Mouse (Mus musculus) heart, embryonic 16.5 days (tissue): Measurements from ENCODE around the gene Gns. TPM values are rescaled to one million over a fixed set of nuclear protein-coding genes. Genes with fewer than 3 reads are reported as not detected.
A peak's percentile ranks its signal among the peaks of the same experiment; 100 is the strongest.

ENCODE experiments used
- ATAC-seq: fragments of 200-750 bp; cut with Nextera tagmentation; replicated peaks from 2 replicates; pipeline ENCODE4 v1.8.0; 2017; ENCODE audit warnings: moderate number of reproducible peaks; ENCODE audit not compliant: insufficient read depth, low FRiP score; ENCODE audit errors: extremely low read depth
- H3K27ac ChIP-seq: fragments of 300-500 bp; sonication (generic); 2 replicates; pipeline ENCODE4 v1.5.1; 2014; ENCODE audit warnings: mild to moderate bottlenecking, low read length, control low read depth, moderate library complexity
- H3K27me3 ChIP-seq: fragments of 300-500 bp; sonication (generic); 2 replicates; pipeline ENCODE4 v1.6.1; 2014; ENCODE audit warnings: low read length, mixed read lengths; ENCODE audit not compliant: control insufficient read depth, insufficient read depth
- H3K36me3 ChIP-seq: fragments of 300-500 bp; sonication (generic); 2 replicates; pipeline ENCODE4 v1.6.1; 2014; ENCODE audit not compliant: control insufficient read depth, insufficient read depth
- H3K4me1 ChIP-seq: fragments of 300-500 bp; sonication (generic); 2 replicates; pipeline ENCODE4 v1.6.1; 2014; ENCODE audit warnings: low read length, mixed read lengths; ENCODE audit not compliant: control insufficient read depth, insufficient read depth
- H3K4me2 ChIP-seq: fragments of 300-500 bp; sonication (generic); 2 replicates; pipeline ENCODE4 v1.6.1; 2014; ENCODE audit warnings: low read depth, mild to moderate bottlenecking, control low read depth, low read length
- H3K4me3 ChIP-seq: fragments of 300-500 bp; sonication (generic); 2 replicates; pipeline ENCODE4 v1.5.1; 2014; ENCODE audit warnings: mild to moderate bottlenecking, control low read depth, low read length
- H3K9ac ChIP-seq: fragments of 300-500 bp; sonication (generic); 2 replicates; pipeline ENCODE4 v1.6.1; 2014; ENCODE audit warnings: low read length, control low read depth
- H3K9me3 ChIP-seq: fragments of 300-500 bp; sonication (generic); replicated peaks from 2 replicates; pipeline ENCODE4 v1.6.1; 2016; ENCODE audit warnings: low read length; ENCODE audit not compliant: control insufficient read depth
- WGBS: fragments of 180-500 bp; shearing (Covaris S2); extraction: QIAGEN DNeasy Blood & Tissue Kit; methylation state at CpG from one replicate; pipeline ENCODE4 v1.1.7; 2014; 5-methylcytosine and 5-hydroxymethylcytosine counted together
- polyA plus RNA-seq: library from polyadenylated mRNA; unstranded; fragments of >200 nt; fragmentation: Nextera tagmentation; extraction: Ambion mirVana; gene quantifications from 2 replicates; pipeline ENCODE4 v1.2.1, GENCODE M21; 2015

The Gns gene
- polyA plus RNA-seq, 1 experiment from 2014 or later, result 29.0 TPM

- H3K9ac ChIP-seq, result no peak overlapping the region
- 0 out of 2 replicates have a peak, but pooled peaks cover under 1% of the 10 kb centered on the region for H3K36me3 ChIP-seq
- H3K27me3 ChIP-seq, result no peaks in the 10 kb centered on the region
- no peak for ATAC-seq
- H3K4me3 ChIP-seq, result no peak overlapping the region
- H3K27ac ChIP-seq, result 0 out of 2 replicates have a peak overlapping the region, but pooled peaks have one; percentile 11
- WGBS, result 81% methylated on average over 11 of the region's 11 CpGs
- no peak overlapping the region for H3K4me2 ChIP-seq
- H3K4me1 ChIP-seq, result peaks cover 63% of the 10 kb centered on the region
- no peaks in the 10 kb centered on the region for H3K9me3 ChIP-seq
Observed at GRCm38 (mm10) chr10:121421657-121422290, 56.9 kb downstream of the Gns start.

DNA sequence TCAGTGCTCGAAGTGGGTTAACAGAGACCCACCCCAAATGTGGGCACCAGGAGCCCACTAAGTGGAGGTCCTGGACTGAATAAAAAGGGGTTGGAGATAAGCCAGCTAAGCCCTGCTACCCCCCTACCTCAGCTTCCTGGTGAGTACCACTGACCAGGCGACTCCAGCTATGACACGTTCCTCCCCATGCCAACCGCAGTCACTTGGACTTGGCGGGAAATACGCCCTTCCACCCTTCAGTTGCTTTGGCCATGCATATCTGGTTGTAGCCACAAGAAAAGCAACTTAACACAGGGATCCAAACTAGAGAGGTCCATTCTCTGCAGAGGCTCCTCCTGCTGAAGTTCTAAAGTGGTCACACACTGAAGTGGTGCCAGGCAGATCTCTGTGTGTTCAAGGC is 57.4 kb downstream of the Gns start:
- Histone ChIP-seq H3K27me3 (no peaks in the 10 kb centered on the region), H3K36me3 (no peaks in the 10 kb centered on the region), H3K9me3 (no peaks in the 10 kb centered on the region), H3K4me3 (no peak overlapping the region), H3K4me1 (peaks cover 65% of the 10 kb centered on the region), H3K9ac (no peak overlapping the region), H3K4me2 (no peak overlapping the region), H3K27ac (no peak overlapping the region; the same call in 1 of the 2 replicates)
- ATAC-seq, result no peak
- WGBS, result 74% methylated on average over 6 of the region's 6 CpGs

GRCm38 (mm10) chr10:121423541-121424349 is 58.9 kb downstream of the Gns start:
- WGBS, result 66% methylated on average over 16 of the region's 16 CpGs
- no peaks in the 10 kb centered on the region for H3K9me3 ChIP-seq
- H3K4me2 ChIP-seq, result no peak overlapping the region
- peak overlapping the region; percentile 7 for H3K27ac ChIP-seq
- peaks cover 79% of the 10 kb centered on the region for H3K4me1 ChIP-seq
- H3K36me3 ChIP-seq, result no peaks in the 10 kb centered on the region
- no peak overlapping the region for H3K4me3 ChIP-seq
- H3K27me3 ChIP-seq, result no peaks in the 10 kb centered on the region
- ATAC-seq, result no peak
- H3K9ac ChIP-seq, result no peak overlapping the region; the same call in 1 of the 2 replicates

DNA sequence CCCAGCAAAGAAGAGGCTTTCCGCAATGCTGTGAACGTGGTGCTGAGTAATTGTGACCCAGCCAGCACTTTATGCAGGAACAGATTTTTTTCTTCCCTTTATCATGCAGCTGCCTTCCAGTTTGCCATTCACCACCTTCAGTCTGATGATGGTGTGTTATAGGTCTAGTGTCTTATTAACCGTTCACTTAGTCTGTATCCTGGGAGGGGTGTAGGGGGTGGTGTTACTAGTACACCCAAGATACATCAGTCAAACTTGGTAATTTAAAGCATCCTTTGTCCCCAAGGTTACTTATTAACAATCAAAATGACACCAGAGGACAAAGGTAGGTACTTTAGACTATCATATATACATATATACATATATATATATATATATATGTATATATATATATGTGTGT is 59.6 kb downstream of the Gns start:
- no peak for ATAC-seq
- Histone ChIP-seq H3K4me2 (no peak overlapping the region), H3K36me3 (no peaks in the 10 kb centered on the region), H3K27ac (no peak overlapping the region), H3K4me3 (no peak overlapping the region), H3K9me3 (no peaks in the 10 kb centered on the region), H3K4me1 (peaks cover 85% of the 10 kb centered on the region), H3K27me3 (no peaks in the 10 kb centered on the region), H3K9ac (no peak overlapping the region)
- WGBS, result 71% methylated on average over 3 of the region's 3 CpGs

GRCm38 (mm10) chr10:121425079-121425478 is 60.2 kb downstream of the Gns start:
- WGBS, result 82% methylated on average over 5 of the region's 5 CpGs
- Histone ChIP-seq H3K27me3 (no peaks in the 10 kb centered on the region), H3K4me1 (peaks cover 85% of the 10 kb centered on the region), H3K9ac (no peak overlapping the region), H3K4me3 (no peak overlapping the region), H3K27ac (peak overlapping the region; percentile 23), H3K36me3 (no peaks in the 10 kb centered on the region), H3K9me3 (no peaks in the 10 kb centered on the region), H3K4me2 (no peak overlapping the region)
- ATAC-seq, result no peak

- peaks cover 85% of the 10 kb centered on the region for H3K4me1 ChIP-seq
- H3K4me3 ChIP-seq, result no peak overlapping the region
- ATAC-seq, result no peak
- no peak overlapping the region for H3K9ac ChIP-seq
- WGBS, result 61% methylated on average over 14 of the region's 14 CpGs
- peak overlapping the region; percentile 38; the same call in 1 of the 2 replicates for H3K27ac ChIP-seq
- H3K4me2 ChIP-seq, result no peak overlapping the region
- H3K9me3 ChIP-seq, result no peaks in the 10 kb centered on the region
- no peaks in the 10 kb centered on the region for H3K27me3 ChIP-seq
- H3K36me3 ChIP-seq, result no peaks in the 10 kb centered on the region
Observed at GRCm38 (mm10) chr10:121425506-121426025, 60.7 kb downstream of the Gns start.

DNA sequence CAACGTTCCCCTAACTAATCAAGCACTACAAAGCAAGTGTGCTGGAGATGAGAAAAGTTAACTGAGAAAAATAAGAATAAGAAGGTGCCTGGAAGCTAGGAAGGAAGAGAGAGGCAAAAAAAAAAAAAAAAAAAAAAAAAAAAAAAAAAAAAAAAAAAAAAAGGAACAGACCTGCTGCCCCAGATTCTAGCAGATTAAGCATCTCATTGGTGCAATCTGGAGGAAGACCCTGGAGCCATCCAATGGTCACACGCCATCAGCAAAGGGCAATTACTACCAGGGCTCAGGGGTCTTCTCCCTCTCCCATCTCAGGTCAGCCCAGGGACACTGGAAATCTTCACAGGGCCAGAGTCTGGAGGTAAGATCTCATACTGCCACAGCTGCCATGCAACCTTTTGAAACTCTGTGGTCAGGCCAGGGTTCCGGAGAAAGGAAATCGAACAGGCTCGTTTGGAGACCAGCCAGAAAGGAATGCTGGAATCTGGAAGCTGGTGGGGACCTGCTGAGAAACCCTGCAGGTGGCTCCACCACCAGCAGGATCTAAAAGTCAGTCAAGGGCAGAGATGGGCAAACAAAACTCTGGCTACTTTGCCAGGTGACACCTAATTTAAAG is 61.7 kb downstream of the Gns start:
- Histone ChIP-seq H3K4me3 (no peak overlapping the region), H3K27me3 (no peaks in the 10 kb centered on the region), H3K36me3 (no peaks in the 10 kb centered on the region), H3K4me1 (peaks cover 85% of the 10 kb centered on the region), H3K9me3 (no peaks in the 10 kb centered on the region), H3K9ac (no peak overlapping the region), H3K27ac (peak overlapping the region; percentile 99), H3K4me2 (no peak overlapping the region)
- ATAC-seq, result no peak
- WGBS, result 25% methylated on average over 5 of the region's 5 CpGs

DNA sequence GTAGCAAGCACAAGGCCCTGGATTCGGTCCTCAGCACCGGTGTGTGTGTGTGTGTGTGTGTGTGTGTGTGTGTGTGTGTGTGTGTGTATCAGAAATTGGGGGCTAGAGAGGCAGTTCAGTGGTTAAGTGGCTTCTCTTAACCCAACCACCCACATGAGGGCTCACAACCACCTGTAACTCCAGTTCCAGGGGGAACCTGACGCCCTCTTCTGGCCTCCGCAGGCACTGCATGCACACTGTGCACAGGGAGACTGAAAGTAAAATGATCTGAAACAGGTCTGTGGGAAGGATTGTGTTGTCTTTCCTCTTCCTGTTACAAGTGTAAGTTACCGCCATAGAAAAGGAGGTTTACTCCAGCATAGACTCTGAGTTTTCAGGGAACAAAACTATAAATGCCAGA is 62.2 kb downstream of the Gns start:
- peak overlapping the region; percentile 99 for H3K27ac ChIP-seq
- H3K9ac ChIP-seq, result no peak overlapping the region
- no peak overlapping the region for H3K4me2 ChIP-seq
- H3K36me3 ChIP-seq, result no peaks in the 10 kb centered on the region
- no peak for ATAC-seq
- H3K4me1 ChIP-seq, result peaks cover 85% of the 10 kb centered on the region
- WGBS, result 68% methylated on average over 5 of the region's 5 CpGs
- H3K27me3 ChIP-seq, result no peaks in the 10 kb centered on the region
- H3K9me3 ChIP-seq, result no peaks in the 10 kb centered on the region
- H3K4me3 ChIP-seq, result no peak overlapping the region
